Mouse (Mus musculus) monocyte, adult 2 months (primary cell): Measurements from ENCODE around the gene Kcng1.

Source experiments
- DNase-seq, 2 experiments: peaks; one replicate each; pipeline ENCODE4 v3.0.0; 2022; ENCODE audit warnings: low spot score in 2 of 2, low read depth in 1 of 2

Kcng1 gene

GRCm38 (mm10) chr2:168260900-168261299, 20.6 kb downstream of the Kcng1 start:
- DNase-seq: no peak

GRCm38 (mm10) chr2:168260124-168260523, 21.4 kb downstream of the Kcng1 start:
- DNase-seq: no peak

GRCm38 (mm10) chr2:168259046-168259445, 22.5 kb downstream of the Kcng1 start:
- no peak for DNase-seq

GRCm38 (mm10) chr2:168257188-168257587, 24.3 kb downstream of the Kcng1 start:
- no peak for DNase-seq

- no peak for DNase-seq
Observed at GRCm38 (mm10) chr2:168256506-168256905, 25.0 kb downstream of the Kcng1 start.

- DNase-seq: no peak
Observed at GRCm38 (mm10) chr2:168253822-168254221, 27.7 kb downstream of the Kcng1 start.

- DNase-seq: no peak
Observed at GRCm38 (mm10) chr2:168252639-168253292, 28.8 kb downstream of the Kcng1 start.

- DNase-seq: peak; percentile 34 to 66
Observed at GRCm38 (mm10) chr2:168250270-168250669, 31.3 kb downstream of the Kcng1 start.

GRCm38 (mm10) chr2:168248856-168249245, 32.7 kb downstream of the Kcng1 start:
- peak in 1 of 2 experiments; percentile 16 for DNase-seq

- DNase-seq: no peak
Observed at GRCm38 (mm10) chr2:168248167-168248855, 33.2 kb downstream of the Kcng1 start.

- DNase-seq: no peak
Observed at GRCm38 (mm10) chr2:168245571-168245970, 36.0 kb downstream of the Kcng1 start.

- DNase-seq: no peak
Observed at GRCm38 (mm10) chr2:168243278-168243677, 38.3 kb downstream of the Kcng1 start.

- no peak for DNase-seq
Observed at GRCm38 (mm10) chr2:168242841-168243240, 38.7 kb downstream of the Kcng1 start.

- DNase-seq: no peak
Observed at GRCm38 (mm10) chr2:168238335-168238734, 43.2 kb downstream of the Kcng1 start.

- no peak for DNase-seq
Observed at GRCm38 (mm10) chr2:168233286-168233685, 48.2 kb downstream of the Kcng1 start.

- no peak for DNase-seq
Observed at GRCm38 (mm10) chr2:168231471-168231829, 50.1 kb downstream of the Kcng1 start.

- DNase-seq: no peak
Observed at GRCm38 (mm10) chr2:168230773-168231470, 50.6 kb downstream of the Kcng1 start.

- DNase-seq: peak; percentile 64 to 84
Observed at GRCm38 (mm10) chr2:168230026-168230728, 51.4 kb downstream of the Kcng1 start, which contains the start of the genes Gm20716, Dpm1 and Mocs3. Gm20716 (minus strand) TSS chr2:168230364. Dpm1 (minus strand) TSS chr2:168230591. Mocs3 (plus strand) TSS chr2:168230622.

GRCm38 (mm10) chr2:168229116-168230025, 52.2 kb downstream of the Kcng1 start:
- peak in 1 of 2 experiments; percentile 56 for DNase-seq

GRCm38 (mm10) chr2:168223326-168223725, 58.2 kb downstream of the Kcng1 start:
- no peak for DNase-seq
